Mouse (Mus musculus) adrenal gland, postnatal 14 days (tissue): ENCODE results near the gene Ptprcap. TPM values are rescaled to one million over a fixed set of nuclear protein-coding genes. Genes with fewer than 3 reads are reported as not detected.
A peak's percentile ranks its signal among the peaks of the same experiment; 100 is the strongest.

Source experiments
- DNase-seq: peaks from one replicate; pipeline ENCODE4 v3.0.0; 2021; ENCODE audit warnings: mixed read lengths
- total RNA-seq: library from RNA; stranded (reverse); gene quantifications from 2 replicates; pipeline ENCODE4 v1.2.3, GENCODE M21; 2021

The Ptprcap gene
- total RNA-seq, 1 experiment from 2014 or later, result 4.4 TPM

DNA sequence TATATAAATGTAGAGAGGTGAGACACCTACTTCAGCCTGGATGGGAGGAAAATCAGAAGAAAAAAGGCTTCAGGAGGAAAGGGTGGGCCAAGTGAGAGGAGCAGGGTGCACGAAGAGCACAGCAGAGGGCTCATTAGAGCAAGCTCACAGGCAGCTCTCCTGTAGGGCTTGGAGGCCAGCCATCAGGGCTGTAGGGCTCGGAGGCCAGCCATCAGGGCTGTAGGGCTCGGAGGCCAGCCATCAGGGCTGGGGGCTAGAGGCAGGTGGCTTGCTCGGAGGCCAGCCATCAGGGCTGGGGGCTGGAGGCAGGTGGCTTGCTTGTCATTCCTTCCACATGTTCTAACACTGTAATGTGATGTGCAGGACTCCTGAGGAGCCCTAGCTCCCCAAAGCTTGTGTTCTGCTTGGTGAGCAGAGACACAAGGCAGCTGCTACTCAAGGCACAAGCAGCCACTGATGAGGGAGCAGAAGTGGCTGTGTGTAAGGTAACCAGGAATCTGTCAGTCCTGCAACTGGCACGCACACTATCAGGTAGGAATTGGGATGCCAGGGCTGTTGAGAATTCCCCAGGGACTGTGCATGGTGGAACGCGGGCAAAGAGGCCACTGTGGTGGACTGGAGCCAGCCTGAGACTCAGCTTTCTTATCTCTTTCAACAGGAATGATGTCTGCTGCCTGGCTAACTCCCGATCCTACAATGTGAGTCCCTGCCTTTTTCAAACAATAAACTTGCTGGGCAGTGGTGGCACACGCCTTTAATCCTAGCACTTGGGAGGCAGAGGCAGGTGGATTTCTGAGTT, 13.5 kb downstream of the Ptprcap start:
- DNase-seq, result no peak

DNA sequence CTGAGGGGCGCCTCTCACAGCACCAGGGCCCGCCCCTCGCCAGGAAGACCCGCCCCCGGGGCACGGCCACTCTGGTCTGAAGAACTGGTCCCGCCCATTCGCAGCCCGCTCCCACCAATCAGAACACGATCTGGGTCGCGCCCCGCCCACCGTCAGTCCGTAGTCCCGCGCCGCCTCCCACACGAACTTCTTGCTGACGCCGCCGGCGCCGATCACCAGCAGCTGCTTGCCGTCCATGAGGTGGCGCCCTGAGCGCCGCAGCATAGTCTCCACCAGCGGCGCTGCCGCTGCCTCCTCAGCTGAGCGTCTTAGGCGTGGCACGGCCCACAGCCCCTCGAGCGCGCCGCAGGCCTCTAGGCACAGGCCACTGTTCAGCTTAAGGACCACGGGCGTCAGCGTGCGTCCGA, 16.0 kb downstream of the Ptprcap start:
- peak; percentile 99 for DNase-seq

DNA sequence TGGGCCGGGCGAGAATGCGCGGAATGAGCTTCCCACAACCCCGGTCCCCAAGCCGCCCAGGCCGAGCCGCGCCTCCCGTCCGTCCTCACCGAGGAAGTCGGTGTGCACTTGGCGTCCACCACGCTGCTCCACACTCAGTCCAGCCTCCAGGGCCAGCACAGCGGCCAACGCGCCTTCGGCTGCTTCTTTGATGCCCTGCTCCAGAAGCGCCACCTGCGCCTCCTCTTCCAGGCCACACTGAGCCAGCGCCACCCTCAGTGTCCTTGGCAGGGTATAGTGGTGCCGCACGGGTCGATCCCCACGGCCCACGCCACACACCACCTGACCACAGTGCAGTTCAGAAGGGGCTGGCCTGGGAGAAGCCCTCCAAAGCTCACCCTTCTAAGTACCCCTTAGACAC, 16.4 kb downstream of the Ptprcap start:
- no peak for DNase-seq

DNA sequence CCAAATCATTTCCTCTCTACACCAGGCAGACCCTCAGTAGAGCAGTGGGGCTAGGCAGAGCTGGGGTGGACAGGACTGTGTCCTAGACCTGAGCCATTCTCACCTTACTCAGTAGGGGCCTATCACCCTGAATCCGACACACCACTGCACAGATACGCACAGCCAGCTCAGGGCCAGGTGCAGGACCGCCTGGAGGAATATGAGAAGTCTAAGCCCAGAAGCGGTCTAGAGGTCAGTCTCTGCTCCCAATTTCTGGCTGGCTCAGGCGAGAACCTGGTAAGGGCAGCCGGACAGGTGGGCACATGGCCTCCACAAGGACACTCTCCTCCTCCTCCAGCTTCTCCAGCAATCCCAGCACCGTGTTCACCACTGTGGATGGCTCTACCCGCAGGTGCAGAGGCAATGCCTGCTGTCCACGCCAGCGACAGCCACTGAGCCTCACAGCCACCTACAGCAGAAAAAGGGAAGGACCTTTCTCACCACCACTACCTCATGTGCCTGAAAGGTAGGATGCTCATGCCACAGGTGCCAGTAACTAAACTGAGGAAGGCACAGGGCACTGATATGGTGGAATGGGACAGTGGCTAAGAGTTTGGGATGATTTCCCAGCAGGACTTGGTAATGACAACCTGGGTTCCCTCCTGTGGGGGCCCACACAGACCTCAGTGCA, 17.5 kb downstream of the Ptprcap start:
- DNase-seq, result no peak

DNA sequence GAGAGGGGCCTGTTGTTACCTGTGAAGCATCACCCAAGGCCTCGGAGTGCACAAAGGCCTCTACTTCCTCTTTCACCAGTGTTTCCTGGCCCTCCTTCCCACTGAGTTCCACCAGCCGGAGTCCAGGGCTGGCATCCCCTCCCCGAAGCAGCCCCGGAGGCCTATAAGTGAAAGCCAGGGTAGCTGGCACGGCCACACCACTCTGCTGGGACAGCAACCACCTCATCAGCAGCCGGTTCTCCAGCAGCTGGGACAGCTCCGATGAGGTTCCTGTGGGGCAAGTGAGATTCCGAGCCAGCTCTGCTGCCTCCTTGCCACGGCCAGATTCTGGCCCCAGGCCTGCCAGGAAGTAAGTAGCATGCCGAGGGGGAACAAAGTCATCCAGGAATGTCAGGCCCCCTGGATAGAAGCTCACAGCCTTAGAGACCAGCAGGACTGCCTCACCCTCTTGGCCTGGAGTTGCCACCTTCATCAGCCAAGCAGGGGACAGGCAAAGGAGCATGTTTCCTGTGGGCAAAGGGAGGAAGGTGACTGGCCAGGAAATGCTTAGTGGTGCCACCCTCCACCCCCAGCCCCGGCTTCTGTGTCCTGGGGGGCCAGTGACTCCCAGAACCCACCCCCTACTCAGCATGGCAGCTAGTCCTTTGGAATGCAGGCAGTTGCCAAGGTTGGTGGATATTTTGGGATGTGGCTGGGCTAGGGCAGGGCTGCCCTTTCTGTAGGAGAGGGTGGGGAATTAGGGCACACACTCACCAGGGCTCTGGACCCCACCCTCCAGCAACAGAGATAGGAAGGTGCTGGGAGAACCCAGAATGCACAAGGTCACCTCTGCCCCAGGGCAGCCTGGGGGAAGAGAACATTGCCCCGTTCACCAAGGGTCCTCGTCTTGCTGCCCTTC, 18.2 kb downstream of the Ptprcap start:
- DNase-seq, result no peak

DNA sequence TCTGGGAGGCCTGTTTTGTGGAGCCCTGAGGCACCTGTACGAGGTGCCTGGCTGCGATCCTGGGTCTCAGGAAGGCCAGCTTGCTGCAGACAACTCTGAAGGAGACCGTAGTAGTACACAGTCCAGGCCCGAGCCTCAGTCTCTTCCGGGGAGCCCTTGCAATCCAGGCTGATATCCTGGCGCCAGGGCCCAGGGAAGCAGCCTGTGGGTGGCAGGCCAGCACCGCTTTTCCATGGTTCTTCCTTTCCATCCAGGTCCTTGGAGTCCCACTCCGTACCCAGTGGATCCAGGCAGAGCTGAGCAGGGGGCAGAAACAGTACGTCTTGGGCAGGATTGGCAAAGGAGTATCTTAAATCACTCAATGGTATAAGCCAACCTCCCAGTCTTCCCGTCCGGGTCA, 19.5 kb downstream of the Ptprcap start:
- no peak for DNase-seq

DNA sequence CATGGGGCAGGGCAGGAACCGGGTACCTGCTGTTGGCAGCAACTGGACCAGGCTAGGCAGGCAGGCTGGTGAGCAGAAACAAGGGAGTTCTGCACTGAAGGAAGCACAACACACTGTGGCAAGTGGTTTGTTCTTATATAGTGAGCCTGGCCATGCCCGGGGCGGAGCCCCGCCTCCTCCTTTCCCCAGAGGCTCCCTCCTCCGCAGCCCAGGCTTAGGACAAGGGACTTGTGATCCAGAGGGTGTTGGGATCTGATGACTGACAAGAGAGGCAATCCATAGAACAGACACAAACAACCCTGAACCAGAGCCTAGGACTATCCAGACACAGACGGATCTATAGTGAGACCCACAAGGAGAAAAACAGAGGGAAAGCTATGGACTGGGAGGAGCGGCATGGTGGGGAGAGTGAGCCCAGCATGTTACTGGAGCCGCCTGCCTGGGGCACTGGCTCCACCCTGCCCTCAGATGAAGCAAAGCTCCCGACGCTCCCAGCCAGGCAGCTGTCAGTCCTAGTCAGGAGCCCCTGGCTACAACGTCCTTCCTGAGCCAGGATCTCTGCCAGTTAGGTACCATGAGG, 22.1 kb downstream of the Ptprcap start, which contains the start of gene Carns1:
TSS of gene Carns1 (minus strand) at position 112 of the 580 bp plus-strand sequence.
- no peak for DNase-seq

DNA sequence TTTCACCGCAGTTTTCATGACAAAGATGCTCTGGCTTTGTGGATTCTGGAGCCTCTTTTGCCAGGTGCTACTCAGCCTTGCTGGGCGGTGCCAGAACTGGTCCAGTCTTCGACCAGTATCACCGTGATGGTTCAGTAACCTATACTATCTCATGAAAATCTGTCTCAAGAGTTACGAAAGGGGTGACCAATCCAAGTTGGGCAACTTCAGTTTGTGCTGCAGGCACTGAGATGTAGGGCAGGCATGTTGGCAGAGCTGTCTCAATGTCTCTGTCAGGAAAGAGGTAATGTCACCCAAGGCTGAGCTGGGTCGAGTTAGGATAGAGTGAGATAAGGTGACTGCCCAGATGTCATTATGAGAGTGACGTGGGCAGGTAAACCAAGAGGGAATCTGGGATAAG, 27.0 kb downstream of the Ptprcap start:
- DNase-seq, result no peak

DNA sequence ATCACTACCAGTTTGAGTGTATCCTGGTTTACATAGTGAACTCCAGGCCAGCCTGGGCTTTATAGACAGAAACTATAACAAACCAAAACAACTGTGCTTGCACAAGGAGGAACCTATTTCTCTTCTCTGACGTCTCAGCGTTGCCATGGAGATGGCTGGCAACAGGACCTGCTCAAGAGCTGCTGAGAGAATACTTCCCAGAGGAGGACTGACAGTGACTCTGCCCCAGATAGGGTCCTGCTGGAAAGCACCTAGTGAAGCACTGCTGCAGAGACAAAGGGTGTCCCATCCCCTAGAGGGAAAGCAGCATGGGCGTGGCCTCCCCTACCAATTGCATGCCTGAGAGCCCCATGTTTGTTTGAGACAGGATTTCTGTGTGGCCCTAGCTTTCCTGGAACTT, 28.5 kb downstream of the Ptprcap start:
- DNase-seq, result peak; percentile 89

DNA sequence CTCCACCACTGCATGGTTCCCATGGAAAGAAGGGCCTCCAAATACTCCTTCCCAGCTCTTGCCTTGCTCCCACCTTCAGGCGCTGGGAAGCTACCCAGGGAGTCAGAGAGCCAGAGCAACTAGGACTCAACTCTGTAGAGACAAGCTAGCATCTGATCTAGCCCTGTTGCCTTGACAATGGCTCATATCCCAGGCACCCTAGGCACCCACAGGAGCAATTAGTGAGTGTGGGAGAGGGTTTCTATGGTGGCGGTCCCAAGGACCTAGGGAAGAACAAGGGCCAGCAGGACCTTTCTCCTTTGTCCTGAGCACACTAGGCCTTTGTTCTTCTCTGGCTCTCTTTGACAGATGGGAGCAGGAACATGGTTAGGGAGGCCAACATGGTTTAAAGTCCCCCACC, 30.3 kb downstream of the Ptprcap start:
- DNase-seq, result no peak

DNA sequence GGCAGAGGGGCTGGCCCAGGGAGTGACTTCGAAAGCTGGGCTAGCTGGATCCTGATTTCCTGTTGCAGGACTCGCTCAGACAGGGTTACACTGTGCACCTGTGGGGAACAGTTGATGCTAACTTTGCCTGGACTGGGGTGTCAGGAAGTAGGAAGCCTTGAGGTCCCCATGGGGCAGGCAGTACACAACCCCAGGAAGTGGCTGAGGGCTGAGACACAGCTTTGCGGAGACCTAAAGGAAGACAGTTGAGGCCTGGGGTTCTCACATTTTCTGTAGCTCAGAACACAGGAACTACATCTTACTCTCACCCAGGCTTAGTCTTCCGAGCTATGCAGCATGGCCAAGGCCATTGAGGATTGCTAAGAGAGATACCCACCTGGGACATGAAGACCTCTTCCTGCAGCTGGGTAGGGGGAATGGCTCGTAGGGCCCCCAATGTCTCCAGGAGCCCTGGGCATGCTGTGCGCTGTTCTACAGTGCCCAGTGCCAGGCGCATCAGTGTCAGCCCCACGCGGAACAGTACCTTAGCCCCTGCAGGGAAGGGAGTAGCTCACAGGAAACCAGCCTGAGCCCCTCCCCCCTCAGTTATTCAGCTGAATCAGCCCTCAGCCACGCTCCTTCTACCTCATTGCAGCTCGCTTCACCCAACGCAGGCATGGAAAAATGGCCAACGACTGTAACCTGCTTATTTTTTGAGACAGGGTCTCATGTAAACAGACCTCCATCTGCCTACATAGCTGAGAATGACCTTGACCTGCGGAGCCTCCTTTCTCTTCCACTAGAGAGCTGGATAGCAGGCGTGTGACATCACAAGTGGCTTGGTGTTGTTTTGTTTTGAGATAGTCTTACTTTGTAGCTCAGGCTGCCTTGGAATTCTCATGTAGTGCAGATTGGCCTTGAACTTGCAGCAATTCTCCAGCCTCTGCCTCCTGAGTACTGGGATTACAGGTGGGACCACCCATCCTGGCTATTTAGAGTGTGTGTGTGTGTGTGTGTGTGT, 31.9 kb downstream of the Ptprcap start:
- peak; percentile 60 for DNase-seq

DNA sequence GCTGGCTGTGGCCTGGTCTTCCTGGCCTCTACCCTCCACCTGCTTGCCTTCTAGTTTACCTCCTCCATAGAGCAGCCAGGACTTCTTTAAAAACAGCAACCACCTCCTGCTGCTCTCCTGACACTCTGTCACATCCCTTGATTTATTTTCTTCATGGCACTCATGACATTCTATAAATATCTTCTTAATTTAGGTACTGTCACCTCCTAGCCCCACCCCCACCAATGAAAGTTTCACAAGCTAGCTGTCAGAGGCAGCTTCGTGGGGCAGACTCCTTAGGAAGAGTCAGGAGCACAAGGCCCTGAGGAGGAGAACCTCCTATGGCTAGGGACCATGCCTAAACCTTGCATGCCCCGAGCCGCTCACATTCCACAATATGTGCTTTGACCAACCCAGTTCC, 33.9 kb downstream of the Ptprcap start:
- DNase-seq, result no peak

DNA sequence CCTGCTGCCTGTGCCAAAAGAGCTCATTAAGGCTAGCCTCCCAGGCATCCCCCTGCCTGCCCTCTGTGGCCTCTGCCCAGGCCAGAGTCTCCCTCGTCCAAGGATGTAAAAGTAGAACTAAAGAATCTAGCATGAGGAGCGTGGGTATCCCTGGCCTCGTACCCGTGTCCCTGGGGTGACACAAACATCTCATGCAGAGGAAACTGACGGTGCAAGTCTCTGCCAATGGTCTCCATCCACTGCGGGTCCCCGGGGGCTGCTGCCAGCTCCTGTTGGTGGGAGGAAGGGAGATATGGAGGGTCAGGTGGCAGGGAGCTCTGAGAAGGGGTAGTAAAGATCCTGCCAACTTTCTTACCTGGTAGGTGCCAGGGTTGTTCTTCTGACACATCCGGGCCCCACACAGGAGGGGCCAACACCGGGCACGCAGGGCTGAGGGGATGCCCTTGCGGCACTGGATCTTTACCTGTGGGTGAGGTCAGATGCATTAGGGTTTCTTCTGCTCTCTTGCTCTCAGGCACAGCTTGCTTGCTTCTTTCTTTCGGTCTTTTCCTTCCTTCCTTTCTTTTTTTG, 35.7 kb downstream of the Ptprcap start:
- DNase-seq, result no peak

DNA sequence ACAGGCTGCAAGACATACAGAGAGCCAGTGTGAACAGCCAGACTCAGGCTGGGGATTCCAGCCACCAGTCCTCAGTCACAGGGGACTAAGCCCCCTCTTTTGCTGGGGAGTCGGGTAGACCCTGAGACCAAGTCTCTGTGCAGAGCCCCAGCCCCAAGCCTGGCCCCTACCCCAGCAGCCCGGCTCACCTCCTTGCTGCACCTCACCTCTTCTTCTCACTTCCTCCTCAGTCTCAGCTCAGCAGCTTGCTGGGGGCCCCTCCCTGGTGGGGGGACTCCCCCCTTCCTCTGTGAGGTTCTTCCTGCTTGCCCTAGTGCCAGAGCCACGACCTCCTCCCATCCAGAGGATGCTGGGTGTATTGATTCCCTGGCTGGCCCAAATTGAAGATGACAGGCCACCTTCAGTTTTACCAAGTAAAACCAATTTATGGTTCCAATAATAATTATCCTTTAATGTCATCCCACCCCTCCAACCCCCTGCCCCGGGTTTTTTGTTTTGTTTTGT, 37.5 kb downstream of the Ptprcap start, which contains the start of gene Tbc1d10c:
TSS of gene Tbc1d10c (minus strand) at position 454 of the 504 bp plus-strand sequence.
- DNase-seq, result peak; percentile 63

DNA sequence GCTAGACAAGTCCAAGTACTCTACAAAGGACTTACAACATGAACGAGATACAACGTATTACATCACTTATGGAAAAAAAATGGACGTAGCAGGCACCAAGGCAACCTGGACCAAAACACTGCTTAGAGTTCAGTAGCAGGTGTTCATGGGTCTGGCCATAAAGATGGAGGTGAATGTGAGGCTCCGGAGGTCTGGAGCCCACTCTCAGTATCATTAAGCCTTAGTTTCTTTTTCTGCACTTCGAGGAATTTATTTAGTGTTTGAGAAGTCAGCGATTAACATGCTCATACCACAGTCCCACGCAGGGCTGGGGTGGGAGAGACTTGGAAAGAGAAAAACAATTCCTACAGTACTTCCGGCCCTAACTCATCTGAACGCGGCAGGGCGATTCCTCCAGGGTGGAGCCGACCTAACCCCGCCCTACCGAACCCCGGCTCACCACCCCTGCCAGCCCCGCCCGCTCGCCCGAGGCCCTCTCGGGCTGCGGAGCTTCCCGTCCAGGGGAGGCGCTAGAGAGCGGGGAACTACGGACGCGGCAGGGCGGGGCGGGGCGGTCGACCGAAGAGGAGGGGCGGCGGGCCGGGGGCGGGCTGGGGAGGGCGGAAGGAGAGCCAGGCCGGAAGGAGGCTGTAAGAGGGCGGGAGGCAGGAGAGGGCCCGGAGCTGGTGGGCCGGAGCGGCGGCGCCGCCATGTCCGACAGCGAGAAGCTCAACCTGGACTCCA, 38.3 kb downstream of the Ptprcap start, which contains the start of gene Ppp1ca:
TSS of gene Ppp1ca (plus strand) at position 538 of the 723 bp plus-strand sequence.
- peak; percentile 99 for DNase-seq

DNA sequence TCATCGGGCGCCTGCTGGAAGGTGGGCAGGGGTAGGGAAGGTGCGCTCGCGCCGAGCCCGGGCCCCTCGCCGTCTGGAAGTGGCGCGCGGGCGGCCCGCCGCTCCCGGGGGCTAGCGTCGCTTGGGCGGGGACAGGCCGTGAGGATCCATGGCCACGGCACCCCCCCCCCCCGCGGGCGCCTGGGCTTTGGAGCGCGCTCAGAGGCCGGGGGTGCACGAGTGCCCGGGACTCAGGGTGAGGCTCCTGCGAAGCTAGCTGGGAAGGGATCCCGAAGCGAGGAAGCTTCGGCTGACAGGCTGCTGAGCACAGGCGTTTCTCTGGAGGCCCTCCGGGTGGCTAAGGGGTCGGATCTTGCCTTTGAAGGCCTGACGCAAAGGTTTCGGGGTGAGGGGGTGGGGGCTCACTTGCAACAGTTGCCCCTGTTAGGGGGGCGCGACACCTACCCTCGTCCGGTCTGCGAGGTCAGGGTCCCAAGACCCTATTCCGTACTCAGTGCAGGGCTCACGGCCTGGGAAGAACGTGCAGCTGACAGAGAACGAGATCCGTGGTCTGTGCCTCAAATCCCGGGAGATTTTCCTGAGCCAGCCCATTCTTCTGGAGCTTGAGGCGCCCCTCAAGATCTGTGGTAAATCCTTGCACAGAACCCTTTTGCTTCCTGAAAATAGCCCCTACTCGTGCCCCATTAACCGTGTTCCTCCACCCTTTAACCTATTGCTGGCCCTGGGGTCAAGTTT, 39.0 kb downstream of the Ptprcap start:
- no peak for DNase-seq

DNA sequence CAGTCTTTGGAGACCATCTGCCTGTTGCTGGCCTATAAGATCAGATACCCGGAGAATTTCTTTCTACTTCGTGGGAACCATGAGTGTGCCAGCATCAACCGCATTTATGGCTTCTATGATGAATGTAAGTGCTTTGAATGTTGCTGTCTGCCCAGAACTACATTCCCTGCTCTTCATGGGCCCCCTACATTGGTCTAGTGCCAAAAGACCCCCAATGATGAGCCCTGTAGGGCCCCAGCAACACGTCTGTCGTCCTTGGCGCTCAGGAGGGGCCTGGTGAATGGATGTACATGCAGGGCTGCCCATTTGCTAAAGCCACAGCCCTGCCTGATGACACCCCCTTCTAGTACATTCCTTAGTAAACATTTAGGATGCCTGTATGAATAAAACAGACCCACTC, 39.7 kb downstream of the Ptprcap start:
- DNase-seq, result no peak

DNA sequence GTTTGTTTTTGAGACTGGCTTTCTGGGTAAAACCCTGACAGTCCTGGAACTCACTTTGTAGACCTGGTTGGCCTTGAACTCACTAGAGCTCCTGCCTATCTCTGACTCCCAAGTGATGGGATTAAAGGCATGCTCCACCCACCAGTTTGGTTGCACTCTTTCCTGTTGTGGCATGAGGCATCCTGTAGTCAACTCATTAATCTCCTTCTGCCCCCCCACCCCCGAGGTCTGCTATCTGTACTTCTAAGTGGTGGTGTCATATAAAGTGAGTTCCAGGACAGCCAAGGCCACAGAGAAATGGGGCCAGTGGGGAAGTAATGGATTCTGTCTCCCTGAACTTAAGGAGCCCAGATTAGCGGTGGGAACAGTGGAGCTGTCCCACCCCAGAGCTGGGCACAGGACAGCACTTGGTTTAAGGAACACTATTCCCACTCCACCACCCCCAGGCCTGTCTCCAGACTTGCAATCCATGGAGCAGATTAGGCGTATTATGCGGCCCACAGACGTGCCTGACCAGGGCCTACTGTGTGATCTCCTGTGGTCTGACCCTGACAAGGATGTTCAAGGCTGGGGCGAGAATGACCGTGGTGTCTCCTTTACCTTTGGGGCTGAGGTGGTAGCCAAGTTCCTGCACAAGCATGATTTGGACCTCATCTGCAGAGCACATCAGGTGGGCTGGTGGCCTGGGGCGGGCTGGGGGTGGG, 40.8 kb downstream of the Ptprcap start:
- DNase-seq, result peak; percentile 68
